Mouse (Mus musculus) heart, adult 8-10 months (tissue): ENCODE data around the gene Gm16867. TPM values are rescaled to one million over a fixed set of nuclear protein-coding genes. Genes with fewer than 3 reads are reported as not detected.
"Not testable (repeated sequence)": the region's sequence is repeated elsewhere in the genome, so short reads cannot be mapped to it uniquely, and the experiment has no call there.

Experiments
- DNase-seq: peaks from one replicate; pipeline ENCODE4 v3.0.0; 2022; ENCODE audit warnings: low spot score
- total RNA-seq, 4 experiments: library from RNA; stranded (reverse); gene quantifications; 2 replicates each; pipeline ENCODE4 v1.2.4; 2022

Gm16867 gene
- 1 to 10 TPM in 3 of 4 experiments, under 1 TPM in 1; 0.73 to 2.7 (median 1.5) TPM for total RNA-seq

DNA sequence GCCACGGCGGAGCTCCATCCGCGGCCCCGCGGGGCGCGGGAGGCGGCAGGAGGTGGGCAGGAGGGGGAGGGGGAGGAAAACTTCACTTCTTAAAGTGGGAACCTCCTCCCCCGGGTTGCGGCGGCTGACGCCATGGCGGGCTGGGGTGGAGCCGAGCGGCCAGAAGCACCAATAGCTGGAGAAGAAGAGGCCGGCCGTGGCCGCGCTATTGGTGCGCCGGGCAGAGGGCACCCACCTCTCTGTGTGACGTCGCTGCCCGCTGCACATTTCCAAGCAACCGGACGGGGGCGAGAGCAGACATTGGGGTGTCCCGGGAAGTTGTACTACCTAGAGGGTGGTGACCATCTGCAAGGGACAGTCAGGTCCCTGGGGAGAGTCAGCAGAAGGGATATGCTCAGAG, at the start of gene Gm16867:
Gene Gm16867, minus strand, starts transcription at position 189 of the 400 bp plus-strand sequence.
- not testable (repeated sequence) for DNase-seq

DNA sequence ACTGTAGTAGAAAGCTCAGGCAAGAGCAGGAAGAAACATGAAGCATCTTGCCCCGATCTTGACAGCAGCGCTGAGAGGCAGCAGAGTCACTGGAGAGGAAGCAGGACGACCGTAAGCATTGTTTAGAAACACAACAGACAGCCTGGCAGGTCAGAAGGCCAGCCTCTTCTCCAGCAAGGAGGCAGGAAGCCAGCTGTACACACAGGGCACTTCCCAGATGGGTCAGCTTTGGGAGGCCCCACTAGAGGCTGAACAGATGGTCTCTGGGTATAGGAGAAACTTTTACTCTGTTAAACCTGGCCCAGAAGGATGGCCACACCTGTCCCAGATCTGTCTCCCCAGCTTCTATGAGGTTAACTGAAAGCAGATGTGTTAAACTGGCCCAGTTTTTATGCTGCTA, 44.1 kb upstream of the Gm16867 start:
- DNase-seq: not testable (repeated sequence)

DNA sequence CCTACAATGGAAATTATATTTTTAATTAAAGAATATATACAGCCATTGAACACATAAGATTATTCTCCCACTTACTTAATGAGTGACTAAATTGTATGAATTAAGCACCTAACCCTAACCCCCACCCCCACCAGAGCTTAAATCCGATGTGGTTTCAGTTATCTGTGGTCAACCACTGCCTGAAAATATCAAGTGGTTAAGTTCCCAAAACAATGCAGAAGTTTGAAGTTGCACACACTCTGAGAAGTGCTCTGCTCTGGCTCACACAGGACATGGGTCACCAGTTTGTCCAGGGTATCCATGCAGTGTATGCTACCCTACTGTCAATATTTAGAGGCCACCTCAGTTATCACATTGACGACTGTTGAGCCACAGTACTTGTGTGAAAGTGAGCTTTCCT, 41.9 kb upstream of the Gm16867 start:
- not testable (repeated sequence) for DNase-seq

DNA sequence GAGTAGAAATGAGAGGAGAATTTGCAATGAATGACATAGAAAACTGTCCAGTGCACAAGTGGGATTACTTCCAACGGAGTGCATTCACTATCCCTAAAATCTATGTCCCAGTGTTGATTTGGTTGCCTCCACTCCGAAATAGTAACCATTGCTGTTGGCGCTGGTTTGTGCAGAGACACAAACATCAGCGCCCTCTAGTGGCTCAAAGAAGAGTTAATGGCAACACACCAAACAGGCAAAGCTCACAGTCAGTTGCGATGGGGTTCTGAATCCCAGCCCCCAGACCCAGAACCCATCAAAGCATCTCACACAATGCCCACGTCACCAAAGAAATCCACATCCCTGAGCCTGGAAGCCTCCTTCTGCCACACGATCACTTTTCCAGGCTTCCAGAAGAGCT, 40.9 kb upstream of the Gm16867 start:
- not testable (repeated sequence) for DNase-seq

DNA sequence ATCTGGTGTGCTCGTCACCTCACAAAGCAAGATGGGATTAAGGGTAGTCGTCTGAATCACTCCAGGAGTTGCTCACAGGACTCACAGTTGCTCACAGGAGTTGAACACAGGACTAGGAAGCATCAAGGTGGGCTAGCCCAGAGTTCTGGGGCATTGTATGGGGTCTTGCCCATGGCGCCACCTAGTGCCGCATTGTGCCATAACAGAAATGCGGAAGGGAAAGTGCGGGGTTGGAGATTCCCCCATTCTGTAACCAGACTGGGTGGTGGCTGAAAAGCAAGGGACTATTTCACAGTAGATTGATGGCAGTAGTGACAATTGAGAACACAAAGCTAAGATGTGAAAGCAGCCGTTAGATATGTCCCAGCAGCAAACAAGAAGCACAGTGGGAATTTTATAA, 39.5 kb upstream of the Gm16867 start:
- DNase-seq: not testable (repeated sequence)

DNA sequence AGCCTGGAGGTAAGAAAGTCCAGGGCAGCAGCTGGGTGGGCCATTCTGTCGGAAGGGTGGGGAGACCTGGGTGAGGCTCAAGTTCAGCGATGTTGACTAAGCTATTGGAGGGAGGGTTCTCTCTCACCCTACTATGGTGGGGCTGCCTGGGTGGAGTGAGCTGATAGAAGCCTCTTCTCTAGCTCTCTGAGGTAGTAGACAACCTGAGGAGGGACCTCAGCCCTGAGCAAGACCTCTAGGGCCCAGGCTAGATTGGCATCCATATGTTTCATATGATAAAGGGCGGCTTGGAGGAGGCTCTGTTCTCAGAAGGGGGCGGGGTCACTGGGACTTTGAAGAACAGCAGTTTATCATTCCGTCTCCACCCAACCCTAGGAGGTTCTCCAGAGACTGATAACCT, 37.0 kb upstream of the Gm16867 start:
- DNase-seq: not testable (repeated sequence)

DNA sequence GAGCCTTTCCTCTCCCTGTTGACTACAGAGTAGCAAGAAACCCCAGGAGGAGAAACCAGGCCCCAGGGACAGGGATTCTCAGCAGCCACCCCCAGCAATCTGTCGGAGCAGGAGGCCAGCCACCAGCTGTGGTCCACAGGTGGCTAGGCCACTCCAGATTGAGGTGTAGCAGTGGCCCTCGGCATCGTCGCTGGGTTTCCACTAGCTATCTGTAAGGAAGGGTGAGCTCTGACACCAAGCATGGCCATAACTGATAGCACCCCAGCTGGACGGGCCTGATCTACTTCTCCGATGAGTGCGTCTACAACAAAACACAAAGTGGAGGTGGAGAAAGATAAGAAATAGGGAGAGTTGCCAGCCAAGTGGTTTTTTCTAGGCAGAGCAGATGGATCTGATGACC, 33.4 kb upstream of the Gm16867 start:
- DNase-seq: not testable (repeated sequence)

DNA sequence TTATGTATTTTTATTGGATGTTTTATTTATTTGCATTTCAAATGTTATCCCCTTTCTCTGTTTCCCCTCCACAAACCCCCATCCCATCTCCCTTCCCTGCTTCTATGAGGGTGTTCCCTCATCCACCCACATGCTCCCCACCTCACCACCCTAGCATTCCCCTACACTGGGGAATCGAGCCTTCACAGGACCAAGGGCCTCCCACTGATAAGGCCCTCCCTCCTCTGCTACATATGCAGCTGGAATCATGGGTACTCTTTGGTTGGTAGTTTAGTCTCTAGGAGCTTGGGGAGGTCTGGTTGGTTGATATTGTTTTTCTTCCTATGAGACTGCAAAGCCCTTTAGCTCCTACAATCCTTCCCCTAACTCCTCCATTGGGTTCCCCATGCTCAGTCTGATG, 23.0 kb upstream of the Gm16867 start:
- not testable (repeated sequence) for DNase-seq

DNA sequence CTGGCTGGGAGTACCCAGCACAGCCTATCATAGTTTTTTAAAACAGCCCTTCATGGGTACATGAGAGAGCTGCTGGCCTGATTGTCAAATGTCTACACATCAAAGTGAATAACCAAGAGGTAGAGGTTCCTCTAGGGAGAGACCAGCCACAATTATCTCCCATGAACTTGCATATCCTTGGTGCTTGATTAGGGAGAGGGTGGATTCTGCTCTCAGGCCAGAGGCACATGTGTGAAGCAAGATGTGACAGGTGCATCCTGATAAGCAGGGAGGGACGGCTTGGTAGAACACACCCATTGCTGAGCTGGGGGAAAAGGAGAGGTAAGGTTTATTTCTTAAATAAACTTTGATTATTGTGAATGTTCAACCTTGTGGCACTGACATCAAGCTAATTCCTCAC, 19.8 kb upstream of the Gm16867 start:
- not testable (repeated sequence) for DNase-seq

DNA sequence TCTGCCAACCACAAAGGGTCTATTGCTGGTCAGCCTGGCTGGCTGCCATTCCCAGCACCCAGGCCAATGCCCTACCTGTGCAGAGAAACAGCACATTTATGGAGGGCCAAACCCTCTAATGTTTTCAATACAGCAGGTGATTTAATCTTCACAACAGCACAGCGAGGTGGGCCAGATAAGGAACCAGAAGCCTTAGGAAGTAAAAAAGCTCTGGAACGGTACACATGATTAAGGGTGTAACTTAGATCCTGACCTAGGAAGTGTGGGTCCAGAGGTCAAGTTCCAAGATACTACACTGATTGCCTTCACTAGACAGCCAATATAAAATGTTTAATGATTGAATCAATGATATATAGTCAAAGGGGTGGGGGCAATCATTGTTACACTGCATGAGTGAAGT, 17.6 kb upstream of the Gm16867 start:
- not testable (repeated sequence) for DNase-seq

DNA sequence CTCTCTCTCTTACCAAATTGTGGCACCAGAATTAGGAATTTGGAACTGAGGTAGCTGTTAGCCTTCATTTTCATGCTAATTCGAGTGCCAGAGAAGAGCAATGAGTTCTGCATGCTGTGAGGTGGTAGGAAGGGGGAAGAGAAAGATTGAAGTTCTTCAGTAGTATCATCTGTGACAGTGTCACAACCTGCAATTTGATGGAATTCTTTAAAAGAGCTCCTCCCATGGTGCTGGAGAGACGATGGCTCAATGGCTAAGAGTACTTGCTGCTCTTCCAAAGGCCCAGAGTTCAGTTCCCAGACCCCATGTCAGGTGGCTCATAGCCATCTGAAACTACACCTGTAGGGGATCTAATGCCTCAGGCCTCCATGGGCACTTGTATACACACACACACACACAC, 9.3 kb upstream of the Gm16867 start, which contains the start of gene Gm27179:
Gene Gm27179, minus strand, starts transcription at position 101 of the 400 bp plus-strand sequence.
- not testable (repeated sequence) for DNase-seq

DNA sequence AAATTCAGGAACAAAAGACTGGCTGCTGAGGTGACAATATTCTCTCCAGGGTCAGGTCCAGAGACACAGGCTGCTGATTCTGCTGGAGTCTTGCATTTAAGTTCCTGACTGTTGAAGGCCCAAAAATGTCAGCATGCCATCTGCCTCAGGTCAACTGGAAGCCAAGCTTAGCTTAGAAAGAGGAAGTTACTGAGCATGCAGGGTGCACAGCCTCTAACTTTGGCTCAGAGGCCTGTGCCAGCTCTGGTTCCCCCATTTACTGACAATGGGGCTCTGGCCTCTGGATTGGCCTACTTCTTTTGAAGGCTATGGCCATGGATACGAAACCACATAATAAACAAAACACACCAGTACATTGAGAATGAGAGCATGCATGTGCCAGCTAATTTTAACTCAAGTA, 3.8 kb upstream of the Gm16867 start:
- not testable (repeated sequence) for DNase-seq

DNA sequence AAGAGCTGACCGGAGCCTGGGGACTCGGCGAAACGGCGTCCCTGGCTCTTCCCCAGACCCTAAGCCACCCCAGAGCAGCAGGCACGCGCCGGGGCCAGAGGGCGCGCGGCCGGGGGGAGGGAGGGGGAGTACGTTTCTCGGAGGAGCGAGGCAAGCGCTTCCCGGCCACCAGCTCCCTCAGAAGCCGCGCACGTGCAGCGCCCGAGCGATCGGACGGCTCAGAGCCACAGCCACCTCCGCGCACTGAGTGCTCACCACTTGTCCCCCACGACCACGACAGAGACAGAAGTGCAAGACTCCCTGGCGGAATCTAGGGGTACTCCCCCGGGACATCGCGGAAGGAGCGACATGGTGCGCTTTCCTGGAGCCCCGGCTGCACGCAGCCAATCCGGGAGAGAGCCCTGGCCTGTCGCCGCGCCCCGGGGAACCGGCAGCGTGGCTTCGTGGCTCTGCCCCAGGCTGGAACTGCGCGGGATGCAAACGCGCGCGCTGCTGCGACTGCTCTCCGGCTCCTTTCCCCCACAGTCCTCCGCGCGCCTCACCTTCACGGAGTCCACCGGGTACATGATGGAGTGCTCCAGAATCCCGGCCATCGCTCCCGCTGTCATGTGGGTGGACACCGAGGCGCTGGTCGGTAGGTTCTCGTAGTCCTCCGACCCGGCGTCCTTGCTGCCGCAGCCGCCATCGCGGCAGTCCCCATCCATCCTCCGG, 567 bp downstream of the Gm16867 start:
- DNase-seq: not testable (repeated sequence)

DNA sequence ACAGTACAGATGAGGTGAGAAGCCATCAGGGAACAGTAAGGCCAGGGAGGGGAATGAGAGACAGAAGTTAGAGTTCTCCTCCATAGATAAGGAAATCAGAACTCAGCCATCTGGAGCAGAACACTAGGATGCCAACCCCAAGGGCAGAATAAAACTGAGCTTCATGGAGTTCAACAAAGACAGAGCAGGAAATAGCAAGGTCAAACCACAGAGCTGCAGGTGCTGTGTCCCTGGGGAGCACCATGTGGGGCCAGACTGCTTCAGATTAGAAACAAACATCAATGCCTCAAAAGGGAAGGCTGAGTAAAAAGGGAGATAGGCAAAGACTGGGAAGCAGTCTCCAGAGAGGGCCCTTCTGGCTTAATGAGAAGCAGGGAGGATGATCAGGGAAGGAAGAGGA, 6.9 kb downstream of the Gm16867 start:
- not testable (repeated sequence) for DNase-seq

DNA sequence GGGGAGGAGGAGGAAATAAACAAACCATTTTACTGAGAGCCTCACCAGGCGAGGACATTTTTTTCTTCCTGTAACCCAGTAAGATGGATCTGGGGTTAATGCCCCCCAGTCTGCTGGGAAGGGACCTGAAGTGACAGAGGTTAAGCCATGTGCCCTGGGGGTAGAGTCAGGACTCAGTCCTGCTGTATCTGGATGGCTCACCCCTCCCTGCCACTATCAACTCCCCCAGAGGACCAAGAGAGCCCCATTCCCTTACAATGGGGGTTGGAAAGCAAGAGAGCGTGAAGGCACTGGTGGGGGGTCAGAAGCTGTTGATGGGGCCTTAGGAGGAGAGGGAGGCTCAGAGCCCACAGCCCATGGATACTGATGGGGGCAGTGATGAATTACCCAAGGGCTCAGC, 8.2 kb downstream of the Gm16867 start:
- not testable (repeated sequence) for DNase-seq

DNA sequence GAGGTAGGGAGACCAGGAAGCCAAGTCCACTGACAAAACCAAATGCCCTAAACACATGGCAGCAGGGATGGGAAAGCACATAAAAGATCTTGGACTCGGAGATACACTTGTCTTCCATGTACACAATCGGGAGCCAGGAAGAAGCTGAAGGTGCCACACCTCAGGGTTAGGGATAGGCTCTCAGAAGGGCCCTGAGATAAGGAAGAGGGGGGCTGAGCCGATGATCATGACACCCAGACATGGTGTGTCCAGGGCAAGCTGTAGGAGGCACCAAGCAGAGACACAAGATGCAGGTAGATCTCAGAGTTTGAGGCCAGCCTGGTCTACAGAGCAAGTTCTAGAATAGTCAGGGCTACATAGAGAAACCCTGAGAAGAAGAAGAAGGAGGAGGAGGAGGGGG, 8.6 kb downstream of the Gm16867 start:
- not testable (repeated sequence) for DNase-seq

DNA sequence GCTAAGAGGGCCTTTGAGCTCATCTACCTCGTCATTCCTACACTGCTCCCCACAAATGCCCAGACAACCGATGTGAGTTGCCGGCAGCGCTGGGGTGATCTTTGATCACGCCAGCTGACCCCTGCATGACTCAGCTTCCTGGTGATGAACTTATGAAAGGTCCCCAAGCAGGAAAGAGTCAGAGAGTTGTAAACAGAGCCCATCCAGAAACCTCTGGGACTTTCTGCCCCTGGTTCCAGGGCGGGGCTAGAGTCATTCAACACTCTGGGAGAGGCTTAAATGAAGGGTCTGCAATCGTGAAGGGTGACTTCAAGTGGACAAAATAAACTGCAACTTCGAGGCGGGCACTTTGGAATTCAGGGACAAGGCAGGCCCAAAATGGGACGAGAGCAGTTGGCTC, 15.2 kb downstream of the Gm16867 start:
- DNase-seq: not testable (repeated sequence)

DNA sequence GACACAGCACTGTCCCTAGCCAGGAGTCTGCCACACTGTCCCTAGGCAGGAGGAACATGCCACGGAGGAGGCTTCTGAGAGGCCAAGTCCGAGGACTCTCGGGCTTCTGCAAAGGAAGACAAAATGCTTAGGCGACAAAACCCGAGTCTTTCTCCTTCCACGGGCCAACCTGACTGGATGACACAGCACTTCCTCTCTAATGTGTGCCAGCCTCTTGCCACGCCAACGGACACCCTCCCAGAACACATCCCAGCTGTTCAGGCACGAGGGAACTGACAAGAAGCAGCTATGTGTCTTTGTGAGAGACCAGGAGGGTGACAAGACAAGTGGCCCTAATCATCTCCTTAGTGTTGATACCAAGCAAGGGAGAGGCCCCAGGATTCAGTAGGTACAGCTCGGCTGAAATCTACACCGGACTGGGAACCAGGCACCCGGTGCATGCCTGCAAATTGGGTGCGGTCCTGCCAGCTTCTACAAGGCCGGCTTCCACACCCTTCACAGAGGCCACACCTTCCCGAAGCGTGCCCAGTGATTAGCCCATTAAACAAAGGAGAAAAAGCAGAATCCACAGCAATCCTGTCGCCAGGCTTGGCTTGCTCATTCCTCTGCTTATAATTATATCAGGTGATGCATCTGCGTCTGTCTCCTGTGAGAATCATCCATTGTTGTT, 17.6 kb downstream of the Gm16867 start:
- DNase-seq: not testable (repeated sequence)

DNA sequence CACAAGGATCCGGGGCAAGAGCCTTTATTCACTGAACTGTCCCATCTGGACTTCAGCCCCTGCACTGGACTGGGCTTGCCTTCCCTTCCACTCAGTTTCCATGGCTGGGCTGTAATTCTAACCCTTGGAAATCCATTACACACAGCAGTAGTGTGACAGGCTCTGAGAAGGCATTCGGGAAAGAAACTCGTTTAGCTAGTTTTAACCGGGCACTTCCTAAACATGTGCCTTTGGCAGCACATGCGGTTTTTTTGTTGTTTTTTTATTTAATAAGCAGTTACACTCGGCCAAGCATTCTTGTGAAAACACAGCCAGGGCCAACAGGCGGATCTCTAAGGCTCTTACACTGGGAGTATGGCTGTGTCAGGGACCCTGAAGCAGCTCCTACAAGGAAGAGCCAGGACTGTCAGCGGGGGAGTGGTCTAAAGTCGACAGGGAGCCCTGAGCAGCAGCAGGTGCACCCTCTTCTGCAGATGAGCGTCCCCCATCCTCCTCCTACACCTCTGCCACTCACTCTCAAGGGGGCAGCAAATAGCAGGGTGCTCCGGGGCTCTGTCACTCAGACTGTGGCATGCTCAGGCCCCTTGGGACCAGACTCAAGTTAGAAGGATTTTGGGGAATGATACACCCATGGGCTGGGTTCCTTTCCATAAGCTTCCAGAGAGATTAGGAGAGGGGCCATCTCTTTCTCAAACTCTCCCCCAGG, 29.1 kb downstream of the Gm16867 start:
- DNase-seq: not testable (repeated sequence)

DNA sequence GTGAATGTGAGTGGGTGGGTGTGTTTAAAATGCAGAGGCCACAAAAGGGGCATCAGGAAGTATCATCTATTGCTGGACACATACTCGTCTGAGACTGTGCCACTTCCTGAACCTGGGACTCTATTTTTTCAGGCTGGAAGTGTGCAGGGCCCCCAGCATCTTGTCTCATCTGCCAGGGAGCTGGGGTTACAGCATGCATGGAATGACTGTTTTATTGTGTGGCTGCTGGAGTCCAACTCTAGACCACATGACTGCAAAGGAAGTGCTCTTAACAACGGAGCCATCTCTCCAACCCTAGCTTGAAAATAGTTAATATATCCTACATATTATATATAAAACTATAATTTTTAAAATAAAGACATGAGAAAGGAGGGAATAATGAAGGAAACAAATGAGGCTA, 29.8 kb downstream of the Gm16867 start:
- not testable (repeated sequence) for DNase-seq

DNA sequence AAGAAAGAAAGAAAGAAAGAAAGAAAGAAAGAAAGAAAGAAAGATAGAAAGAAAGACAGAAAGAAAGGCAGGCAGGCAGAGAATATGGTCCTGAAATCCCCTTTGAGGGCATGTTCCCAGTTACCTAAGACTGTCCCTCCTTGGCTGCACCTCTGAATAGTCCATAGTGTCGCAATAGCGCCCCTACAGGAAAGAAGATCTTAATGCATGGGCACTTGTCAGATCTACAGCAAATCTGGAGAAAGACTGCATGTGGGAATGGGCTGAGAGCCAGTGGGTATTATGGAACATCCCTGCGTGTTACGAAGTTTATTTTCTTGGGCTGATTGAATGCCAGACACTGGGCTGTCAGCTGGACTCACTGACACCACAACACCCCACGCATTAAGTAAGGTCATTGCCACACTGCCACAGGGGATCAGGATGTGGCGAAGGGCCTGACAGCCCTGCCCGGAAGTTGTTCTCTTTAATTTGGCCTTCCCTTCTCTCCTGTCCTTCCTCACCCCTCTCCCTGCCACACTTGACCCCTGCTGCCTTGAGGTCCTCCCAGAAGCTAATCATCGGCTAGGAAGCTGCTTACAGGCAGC, 32.9 kb downstream of the Gm16867 start:
- DNase-seq: not testable (repeated sequence)
